Mouse (Mus musculus): Measurements from ENCODE around the gene Nuak2.

- no peak for TF ChIP-seq FLI1 (IDR thresholded peaks at IDR 0.05; ENCODE audit: low read length)
- TF ChIP-seq GATA1 (IDR thresholded peaks at IDR 0.05; ENCODE audit: borderline replicate concordance, low read length), result no peak
Observed at GRCm38 (mm10) chr1:132302341-132302866, 13.5 kb upstream of the Nuak2 start.

All from megakaryocyte, embryonic 14.5 days (primary cell).